8 mouse cellular contexts compared by ENCODE assay signal in genomic region chr6:115601715-115602523, GRCm38 (mm10). TPM values are rescaled to one million over a fixed set of nuclear protein-coding genes. Genes with fewer than 3 reads are reported as not detected.
DNase-seq lines count a peak whose midpoint lies in the region; ATAC-seq lines count a peak whose summit lies in the region.

Gene Mkrn2, plus strand, starts transcription at chr6:115601902.

- no peaks in the 10 kb centered on the region for H3K9me3 ChIP-seq in hindbrain, embryonic 13.5 days

- WGBS in hindbrain, embryonic 13.5 days = under 1% methylated on average over 59 of the region's 61 CpGs

- peak within 1 kb of the TSS; percentile 88 for H3K9ac ChIP-seq in hindbrain, embryonic 13.5 days

- H3K4me2 ChIP-seq in hindbrain, embryonic 13.5 days = peak within 1 kb of the TSS; percentile 74

- ATAC-seq in hindbrain, embryonic 13.5 days (ENCODE audit: low FRiP score) = peak; percentile 94

- H3K27me3 ChIP-seq in hindbrain, embryonic 13.5 days = no peaks in the 10 kb centered on the region

- peak within 1 kb of the TSS; percentile 87 for H3K27ac ChIP-seq in hindbrain, embryonic 13.5 days

- peak within 1 kb of the TSS; percentile 83 for H3K4me3 ChIP-seq in hindbrain, embryonic 13.5 days

- peaks cover 18% of the 10 kb centered on the region for H3K4me1 ChIP-seq in hindbrain, embryonic 13.5 days (replicated peaks)

- peaks cover 17% of the 10 kb centered on the region; the same call in 1 of the 2 replicates for H3K36me3 ChIP-seq in hindbrain, embryonic 13.5 days

- peak; percentile 80 for DNase-seq in T-cell, adult 2 months (ENCODE audit: low spot score)
- DNase-seq in cerebellum, postnatal 14 days = peak; percentile 93 to 95
- DNase-seq in frontal cortex, postnatal 25 days (ENCODE audit: low spot score in 2 of 2) = peak; percentile 64 to 74
- DNase-seq in layer of hippocampus, postnatal 14 days (ENCODE audit: low spot score in 2 of 2) = peak; percentile 81 to 83
- peak; percentile 82 for DNase-seq in lung, postnatal 36 days
- peak; percentile 86 for DNase-seq in retina, embryonic 14.5 days (ENCODE audit: low spot score)
- DNase-seq in thymus, postnatal 36 days = peak; percentile 80 to 81

RNA-seq across cellular contexts. Expression of gene Mkrn2, which starts in this region (rescaled TPM):
- 30.2 and 36.7 TPM in 2 replicates for polyA plus RNA-seq in hindbrain, embryonic 13.5 days (2015; fragmentation: Nextera tagmentation; extraction: Ambion mirVana)
- total RNA-seq in layer of hippocampus, postnatal 14 days (2021) = 10 to 100 TPM; 33.5 to 37.0 TPM

Comparison
In these comparisons a context has a peak if more than half of its experiments do, and no peak if none do; other contexts are left out.
1. Peak in every context shown above with its lines: DNase-seq, ATAC-seq, H3K4me3 ChIP-seq and H3K27ac ChIP-seq.